Mouse (Mus musculus) heart, embryonic 11.5 days (tissue): ENCODE results near the gene Plekha5. TPM values are rescaled to one million over a fixed set of nuclear protein-coding genes. Genes with fewer than 3 reads are reported as not detected.
A peak's percentile ranks its signal among the peaks of the same experiment; 100 is the strongest.

ENCODE experiments used
- ATAC-seq: fragments of 200-750 bp; cut with Nextera tagmentation; replicated peaks from 2 replicates; pipeline ENCODE4 v1.8.0; 2017; ENCODE audit warnings: moderate library complexity; ENCODE audit not compliant: insufficient number of reproducible peaks, low FRiP score, low TSS enrichment
- H3K27ac ChIP-seq: fragments of 300-500 bp; sonication (generic); 2 replicates; pipeline ENCODE4 v1.5.1; 2014; ENCODE audit warnings: mild to moderate bottlenecking, low read depth, low read length
- H3K27me3 ChIP-seq: fragments of 300-500 bp; sonication (generic); 2 replicates; pipeline ENCODE4 v1.6.1; 2014; ENCODE audit warnings: mild to moderate bottlenecking, low read length, mixed read lengths; ENCODE audit not compliant: control insufficient read depth, insufficient read depth
- H3K36me3 ChIP-seq: fragments of 300-500 bp; sonication (generic); 2 replicates; pipeline ENCODE4 v1.6.1; 2014; ENCODE audit warnings: mild to moderate bottlenecking, low read length, moderate library complexity, mixed read lengths; ENCODE audit not compliant: control insufficient read depth, insufficient read depth
- H3K4me1 ChIP-seq: fragments of 300-500 bp; sonication (generic); 2 replicates; pipeline ENCODE4 v1.6.1; 2014; ENCODE audit warnings: low read length; ENCODE audit not compliant: control insufficient read depth, insufficient read depth
- H3K4me2 ChIP-seq: fragments of 300-500 bp; sonication (generic); 2 replicates; pipeline ENCODE4 v1.6.1; 2014; ENCODE audit warnings: mild to moderate bottlenecking, moderate library complexity
- H3K4me3 ChIP-seq: fragments of 300-500 bp; sonication (generic); 2 replicates; pipeline ENCODE4 v1.5.1; 2014; ENCODE audit warnings: low read depth, low read length
- H3K9ac ChIP-seq: fragments of 300-500 bp; sonication (generic); 2 replicates; pipeline ENCODE4 v1.6.1; 2014; ENCODE audit warnings: mild to moderate bottlenecking, low read depth, low read length, moderate library complexity
- H3K9me3 ChIP-seq: fragments of 300-500 bp; sonication (generic); replicated peaks from 2 replicates; pipeline ENCODE4 v1.6.1; 2016; ENCODE audit warnings: low read length; ENCODE audit not compliant: control insufficient read depth
- WGBS: fragments of 180-500 bp; shearing (Covaris S2); extraction: QIAGEN DNeasy Blood & Tissue Kit; methylation state at CpG from one replicate; pipeline ENCODE4 v1.1.7; 2014; ENCODE audit not compliant: insufficient replicate concordance; 5-methylcytosine and 5-hydroxymethylcytosine counted together
- polyA plus RNA-seq: library from polyadenylated mRNA; unstranded; fragments of >200 nt; fragmentation: Nextera tagmentation; extraction: Ambion mirVana; gene quantifications from 2 replicates; pipeline ENCODE4 v1.2.1, GENCODE M21; 2014

The Plekha5 gene
- polyA plus RNA-seq, 1 experiment from 2014 or later, result 25.7 TPM

DNA sequence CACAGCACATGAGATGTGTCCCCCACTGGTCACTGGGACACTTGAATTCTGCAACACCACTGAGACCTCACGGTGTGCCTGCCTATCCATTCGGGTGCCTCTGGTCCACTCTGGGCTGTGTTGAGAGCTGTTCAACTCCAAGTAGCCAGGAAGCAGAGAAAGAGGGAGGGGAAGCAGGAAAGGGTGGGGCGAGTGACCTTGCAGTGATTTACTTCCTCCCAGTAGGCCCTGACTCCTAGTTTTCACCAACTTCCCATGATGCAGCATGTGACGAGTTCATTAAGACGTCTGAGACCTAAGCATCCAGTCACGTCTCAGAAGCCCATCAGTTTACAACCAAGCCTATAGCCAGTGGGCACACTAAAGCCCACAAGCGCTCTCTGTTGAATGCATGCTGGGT lies 78.0 kb downstream of the Plekha5 start:
- WGBS, result 86% methylated on average over 7 of the region's 7 CpGs
- H3K9me3 ChIP-seq, result no peaks in the 10 kb centered on the region
- no peak for ATAC-seq
- no peak overlapping the region for H3K4me3 ChIP-seq
- no peak overlapping the region for H3K27ac ChIP-seq
- no peaks in the 10 kb centered on the region for H3K27me3 ChIP-seq
- no peak overlapping the region for H3K9ac ChIP-seq
- no peak overlapping the region for H3K4me2 ChIP-seq
- H3K36me3 ChIP-seq, result no peaks in the 10 kb centered on the region
- H3K4me1 ChIP-seq, result peaks cover 5% of the 10 kb centered on the region; the same call in 1 of the 2 replicates

DNA sequence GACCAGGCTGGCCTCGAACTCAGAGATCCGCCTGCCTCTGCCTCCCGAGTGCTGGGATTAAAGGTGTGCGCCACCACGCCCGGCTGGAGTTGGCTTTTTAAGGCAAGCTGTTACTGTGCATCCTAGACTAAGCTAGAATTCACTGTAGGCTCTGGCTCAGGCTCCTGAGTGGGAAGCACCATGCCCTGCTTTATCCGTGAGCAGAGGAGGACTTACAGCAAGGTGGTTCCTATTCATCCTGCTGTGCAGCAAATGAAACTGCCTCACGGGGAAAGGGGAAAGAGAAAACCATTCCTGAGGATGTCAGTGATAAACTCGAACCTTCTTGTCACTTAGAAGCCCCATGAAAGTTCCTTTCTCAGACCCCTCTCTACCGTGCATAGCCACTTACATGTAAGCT lies 80.9 kb downstream of the Plekha5 start:
- H3K27me3 ChIP-seq, result no peaks in the 10 kb centered on the region
- WGBS, result 78% methylated on average over 9 of the region's 10 CpGs
- no peaks in the 10 kb centered on the region for H3K9me3 ChIP-seq
- ATAC-seq, result no peak
- H3K36me3 ChIP-seq, result no peaks in the 10 kb centered on the region
- no peak overlapping the region for H3K4me3 ChIP-seq
- H3K4me2 ChIP-seq, result no peak overlapping the region
- peaks cover 13% of the 10 kb centered on the region for H3K4me1 ChIP-seq
- no peak overlapping the region for H3K27ac ChIP-seq
- H3K9ac ChIP-seq, result no peak overlapping the region

DNA sequence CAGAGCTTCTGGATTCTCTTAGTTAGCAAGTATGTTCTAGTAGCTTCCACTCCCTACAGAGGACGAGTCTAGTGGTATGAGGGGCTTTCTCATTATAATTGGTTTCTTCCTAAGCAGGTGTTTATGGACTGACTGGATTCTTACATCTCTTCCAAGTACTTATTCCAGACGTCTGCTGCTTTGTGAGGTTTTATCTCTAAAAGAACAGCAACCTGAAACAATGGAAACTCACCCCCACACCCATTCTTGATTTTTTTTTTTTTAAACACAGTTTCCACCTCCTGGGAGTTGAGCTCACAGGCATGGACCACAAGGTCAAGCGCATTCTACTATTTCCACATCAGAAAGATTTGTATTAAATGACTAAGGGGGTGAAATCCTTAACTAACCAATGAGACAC lies 83.8 kb downstream of the Plekha5 start:
- 43% methylated on average over 3 of the region's 3 CpGs for WGBS
- no peak for ATAC-seq
- H3K36me3 ChIP-seq, result no peaks in the 10 kb centered on the region
- H3K4me1 ChIP-seq, result peaks cover 18% of the 10 kb centered on the region
- H3K27me3 ChIP-seq, result no peaks in the 10 kb centered on the region
- H3K4me3 ChIP-seq, result no peak overlapping the region
- H3K9ac ChIP-seq, result no peak overlapping the region
- no peaks in the 10 kb centered on the region for H3K9me3 ChIP-seq
- no peak overlapping the region for H3K4me2 ChIP-seq
- H3K27ac ChIP-seq, result no peak overlapping the region

DNA sequence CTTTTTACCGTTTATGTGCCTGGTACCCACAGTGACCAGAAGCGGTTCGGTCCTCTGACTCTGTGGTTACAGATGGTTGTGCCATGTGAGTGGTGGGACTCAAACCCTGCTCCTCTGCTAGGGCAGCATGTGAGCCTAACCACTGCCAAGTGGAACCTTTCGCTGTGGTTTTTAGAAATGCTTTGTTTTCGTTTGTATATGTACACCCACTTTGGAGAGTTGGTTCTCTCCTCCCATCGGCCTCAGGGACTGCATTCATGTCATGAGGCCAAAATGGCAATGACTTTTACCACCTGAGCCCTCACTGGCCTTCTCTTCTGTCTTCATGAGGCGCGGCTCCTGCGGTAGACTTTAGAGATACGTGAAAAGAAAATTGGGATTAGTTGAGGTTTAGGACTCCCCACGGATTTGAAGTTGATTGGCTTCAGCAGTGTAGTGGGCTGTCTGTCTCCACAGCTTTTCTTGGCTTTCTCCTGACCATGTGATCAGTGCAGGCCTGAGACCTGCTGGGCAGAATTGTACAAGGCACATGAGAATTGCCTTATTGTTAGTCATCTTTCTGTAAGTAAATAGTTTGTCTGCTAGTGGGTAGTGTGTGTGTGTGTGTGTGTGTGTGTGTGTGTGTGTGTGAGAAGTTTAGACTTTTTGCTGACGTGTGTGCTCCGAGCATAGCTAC lies 84.8 kb downstream of the Plekha5 start:
- no peaks in the 10 kb centered on the region for H3K27me3 ChIP-seq
- H3K4me2 ChIP-seq, result no peak overlapping the region
- H3K4me3 ChIP-seq, result no peak overlapping the region
- H3K27ac ChIP-seq, result no peak overlapping the region
- ATAC-seq, result no peak
- 85% methylated on average over 13 of the region's 13 CpGs for WGBS
- peaks cover 19% of the 10 kb centered on the region for H3K4me1 ChIP-seq
- no peak overlapping the region for H3K9ac ChIP-seq
- no peaks in the 10 kb centered on the region for H3K9me3 ChIP-seq
- H3K36me3 ChIP-seq, result no peaks in the 10 kb centered on the region

DNA sequence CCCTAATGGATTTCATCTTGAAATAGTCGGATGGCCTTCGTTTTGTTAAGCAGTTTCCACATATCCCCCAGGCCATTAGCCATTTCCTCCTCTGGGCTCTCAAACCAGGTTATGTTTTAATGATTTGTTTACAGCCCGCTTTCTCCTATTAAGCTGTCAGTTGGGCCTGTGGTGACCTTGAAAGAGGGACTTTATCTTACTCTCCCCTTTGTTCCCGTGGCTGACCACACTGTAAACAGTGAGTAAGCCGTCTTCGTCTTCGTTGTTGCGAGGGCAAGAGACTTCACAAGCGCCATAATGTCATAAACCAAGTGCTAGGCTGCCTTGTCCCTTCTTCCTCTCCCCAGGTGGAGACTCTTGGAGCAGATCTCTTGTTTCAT lies 85.3 kb downstream of the Plekha5 start:
- Histone ChIP-seq H3K4me3 (no peak overlapping the region), H3K9ac (no peak overlapping the region), H3K4me2 (no peak overlapping the region), H3K36me3 (no peaks in the 10 kb centered on the region), H3K27ac (no peak overlapping the region), H3K9me3 (no peaks in the 10 kb centered on the region), H3K4me1 (peaks cover 19% of the 10 kb centered on the region), H3K27me3 (no peaks in the 10 kb centered on the region)
- ATAC-seq, result no peak
- WGBS, result 48% methylated on average over 9 of the region's 9 CpGs

DNA sequence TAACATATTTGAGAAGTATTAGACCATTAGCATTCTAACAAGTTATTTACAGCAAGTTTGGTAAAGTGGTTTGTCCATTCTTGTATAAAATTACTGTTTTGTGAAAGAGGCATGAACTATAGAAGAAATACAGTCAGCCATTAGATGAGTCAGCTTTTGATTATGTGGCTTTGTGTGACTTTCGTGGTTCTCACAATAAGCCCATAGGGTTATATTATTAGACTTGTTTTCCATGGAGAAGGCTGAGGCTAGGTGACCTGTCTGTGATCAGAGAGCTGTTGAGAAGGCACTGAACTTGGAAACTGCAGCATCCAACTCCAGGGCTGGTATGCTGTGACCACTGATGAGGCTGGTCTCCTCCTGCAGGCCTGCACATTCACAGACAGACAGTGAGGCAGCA lies 88.2 kb downstream of the Plekha5 start:
- H3K4me1 ChIP-seq, result peaks cover 17% of the 10 kb centered on the region
- no peaks in the 10 kb centered on the region for H3K27me3 ChIP-seq
- no peaks in the 10 kb centered on the region for H3K9me3 ChIP-seq
- no peak overlapping the region for H3K4me2 ChIP-seq
- 81% methylated on average over 1 of the region's 1 CpGs for WGBS
- H3K9ac ChIP-seq, result no peak overlapping the region
- no peak overlapping the region for H3K4me3 ChIP-seq
- no peak for ATAC-seq
- H3K27ac ChIP-seq, result no peak overlapping the region
- no peaks in the 10 kb centered on the region for H3K36me3 ChIP-seq

DNA sequence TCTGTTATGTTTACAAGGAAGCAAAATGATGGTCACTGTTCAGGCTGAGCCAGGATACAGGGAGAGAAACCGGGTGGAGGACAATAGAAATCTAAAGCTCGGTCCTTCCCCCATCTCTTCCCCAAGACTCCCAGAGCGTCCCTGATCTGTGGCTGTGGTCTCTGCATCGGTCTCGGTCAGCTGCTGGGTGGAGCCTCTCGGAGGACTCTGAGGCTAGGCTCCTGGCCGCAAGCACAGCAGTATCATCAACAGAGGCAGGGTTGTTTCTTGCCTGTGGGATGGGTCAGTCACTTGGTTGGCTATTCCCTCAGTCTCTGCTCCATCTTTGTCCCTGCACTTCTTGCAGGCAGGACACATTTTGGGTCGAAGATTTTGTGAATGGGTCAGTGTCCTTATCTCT lies 88.6 kb downstream of the Plekha5 start:
- 44% methylated on average over 8 of the region's 8 CpGs for whole genome bisulfite sequencing
- no peak overlapping the region for H3K27ac ChIP-seq
- no peaks in the 10 kb centered on the region for H3K27me3 ChIP-seq
- H3K9ac ChIP-seq, result no peak overlapping the region
- H3K9me3 ChIP-seq, result no peaks in the 10 kb centered on the region
- peaks cover 13% of the 10 kb centered on the region for H3K4me1 ChIP-seq
- H3K36me3 ChIP-seq, result no peaks in the 10 kb centered on the region
- H3K4me2 ChIP-seq, result no peak overlapping the region
- no peak for ATAC-seq
- H3K4me3 ChIP-seq, result no peak overlapping the region

DNA sequence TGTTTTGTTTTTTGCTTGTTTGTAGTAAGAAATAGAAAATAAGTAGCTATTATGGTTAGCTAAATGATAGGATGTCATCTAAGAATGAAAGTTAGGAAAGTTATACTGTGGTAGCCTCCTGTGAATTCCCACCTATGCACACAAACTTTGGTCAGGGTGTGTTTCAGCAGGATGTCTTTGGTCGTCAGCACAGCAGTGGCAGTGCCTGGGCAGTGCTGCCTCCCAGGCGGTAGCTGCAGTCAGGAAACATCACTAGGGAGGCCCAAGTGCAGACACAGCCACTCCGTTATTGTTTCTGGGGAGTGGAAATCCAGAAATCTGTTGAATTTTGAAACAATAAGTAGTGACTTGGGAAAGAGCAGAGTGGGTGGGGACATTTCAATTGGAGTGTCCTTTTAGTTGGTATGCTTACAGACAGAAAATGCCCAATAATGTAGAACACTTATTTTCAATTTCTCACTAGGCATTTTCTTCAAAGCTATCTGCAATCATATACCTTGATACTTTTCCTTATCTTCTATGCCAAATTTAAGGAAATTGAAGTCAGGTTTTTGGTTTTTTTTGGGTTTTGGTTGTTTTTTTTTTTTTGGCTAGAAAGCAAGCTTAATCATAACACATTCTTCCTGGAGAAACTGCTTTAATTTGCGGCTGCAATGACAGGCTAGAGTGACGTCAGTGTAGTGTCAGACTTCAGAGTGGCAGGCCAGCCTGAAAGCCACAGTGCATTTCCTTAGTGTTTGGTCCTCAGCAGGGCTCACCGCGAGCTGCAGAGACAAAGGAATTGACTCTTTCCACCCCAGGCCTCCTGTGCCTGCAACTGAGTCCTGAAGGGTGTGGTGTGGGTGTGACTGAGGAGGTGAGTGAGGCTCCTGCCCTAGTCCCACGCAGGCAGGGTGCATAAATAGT lies 90.6 kb downstream of the Plekha5 start:
- Histone ChIP-seq H3K4me2 (peak overlapping the region; percentile 49), H3K4me3 (no peak overlapping the region), H3K9ac (no peak overlapping the region; the same call in 1 of the 2 replicates)

More for the DNA sequence above, 90.6 kb downstream of the Plekha5 start:
- peak overlapping the region; percentile 64; the same call in 1 of the 2 replicates for H3K27ac ChIP-seq
- 13% methylated on average over 8 of the region's 8 CpGs for WGBS
- peak; percentile 62; the same call in 1 of the 2 replicates for ATAC-seq
- no peaks in the 10 kb centered on the region for H3K9me3 ChIP-seq
- peaks cover 14% of the 10 kb centered on the region for H3K4me1 ChIP-seq
- no peaks in the 10 kb centered on the region for H3K36me3 ChIP-seq
- no peaks in the 10 kb centered on the region for H3K27me3 ChIP-seq
